Mouse (Mus musculus): ENCODE data around the gene Ifna15. TPM values are rescaled to one million over a fixed set of nuclear protein-coding genes. Genes with fewer than 3 reads are reported as not detected.
A peak's percentile ranks its signal among the peaks of the same experiment; 100 is the strongest.

Gene Ifna15
- polyA plus RNA-seq, 1 experiment = not detected

DNA sequence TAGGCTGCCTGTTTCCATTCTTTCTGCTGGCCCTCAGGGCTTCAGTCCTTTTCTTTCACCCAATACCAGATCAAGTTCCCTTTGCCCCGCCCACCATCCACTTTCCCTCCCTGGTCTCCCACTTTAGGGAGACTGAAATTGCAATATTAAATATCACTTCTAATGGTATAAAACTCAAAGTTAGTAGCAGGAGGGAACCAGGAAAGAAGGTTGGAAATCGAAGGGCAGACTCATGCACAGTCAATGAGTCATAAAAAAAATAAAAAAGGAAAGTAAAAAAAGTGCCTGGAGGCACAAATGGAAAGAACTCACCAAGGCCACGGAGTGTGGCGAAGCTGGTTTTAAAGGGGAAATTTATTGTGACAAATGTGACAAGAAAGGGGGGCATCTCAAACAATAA lies 27.8 kb downstream of the Ifna15 start:
- no peak for DNase-seq
- no peak for TF ChIP-seq CTCF (conservative IDR thresholded peaks at IDR 0.05; ENCODE audit: insufficient read depth, insufficient read length, low read depth, low read length)
- no peak for TF ChIP-seq POLR2A (IDR thresholded peaks at IDR 0.05; ENCODE audit: low read depth, low read length)
- no peak overlapping the region for H3K4me3 ChIP-seq (ENCODE audit: insufficient read depth, low read depth, low read length)
- 51% methylated on average over 4 of the region's 4 CpGs for WGBS
- H3K36me3 ChIP-seq (ENCODE audit: control insufficient read depth, insufficient read depth, low read length) = no peaks in the 10 kb centered on the region
- peaks cover 3% of the 10 kb centered on the region; the same call in 1 of the 2 replicates for H3K4me1 ChIP-seq (ENCODE audit: control insufficient read depth, insufficient read depth, low read length)
- H3K27ac ChIP-seq (ENCODE audit: insufficient read depth, low read depth, low read length) = no peak overlapping the region
- no peaks in the 10 kb centered on the region for H3K27me3 ChIP-seq (replicated peaks; ENCODE audit: control insufficient read depth, insufficient read depth, low read length)

DNA sequence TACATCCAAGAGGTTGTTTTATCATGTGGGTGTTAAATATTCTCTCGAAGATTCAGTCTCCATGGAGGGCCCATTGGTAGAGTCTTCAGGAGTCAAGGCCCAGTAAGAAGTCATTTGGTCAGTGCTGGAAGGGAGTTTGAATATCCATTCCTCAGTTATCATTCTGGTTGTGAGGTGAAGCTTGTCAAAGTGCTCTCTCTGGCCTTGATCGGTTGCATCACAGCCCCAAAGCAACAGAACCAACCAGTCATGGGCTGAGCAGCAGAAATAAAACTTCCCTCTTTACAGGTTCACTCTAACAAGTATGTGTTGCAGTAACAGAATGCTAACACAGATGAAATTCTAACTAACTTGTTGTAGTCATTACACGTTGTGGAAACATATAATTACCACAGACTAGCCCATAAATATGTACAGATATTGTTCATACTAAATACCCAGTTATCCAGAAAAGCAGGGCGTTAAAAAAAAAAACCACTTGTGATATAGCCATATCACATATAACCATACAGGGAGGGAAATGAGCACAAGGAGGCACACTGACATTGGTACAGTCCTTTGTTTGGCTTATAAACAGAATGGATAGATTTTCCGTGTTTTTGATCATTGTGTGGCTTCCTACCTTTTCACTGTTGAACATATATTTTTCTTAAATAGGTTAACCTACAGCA lies 31.5 kb downstream of the Ifna15 start:
- Histone ChIP-seq H3K4me1 (ENCODE audit: control insufficient read depth, insufficient read depth, low read length) (0 out of 2 replicates have a peak, but pooled peaks cover 3% of the 10 kb centered on the region), H3K4me3 (ENCODE audit: insufficient read depth, low read depth, low read length) (no peak overlapping the region), H3K27ac (ENCODE audit: insufficient read depth, low read depth, low read length) (no peak overlapping the region), H3K36me3 (ENCODE audit: control insufficient read depth, insufficient read depth, low read length) (no peaks in the 10 kb centered on the region), H3K27me3 (replicated peaks; ENCODE audit: control insufficient read depth, insufficient read depth, low read length) (no peaks in the 10 kb centered on the region)
- WGBS = 85% methylated on average over 5 of the region's 5 CpGs
- DNase-seq = no peak
- TF ChIP-seq CTCF (conservative IDR thresholded peaks at IDR 0.05; ENCODE audit: insufficient read depth, insufficient read length, low read depth, low read length) (no peak), POLR2A (IDR thresholded peaks at IDR 0.05; ENCODE audit: low read depth, low read length) (no peak)

DNA sequence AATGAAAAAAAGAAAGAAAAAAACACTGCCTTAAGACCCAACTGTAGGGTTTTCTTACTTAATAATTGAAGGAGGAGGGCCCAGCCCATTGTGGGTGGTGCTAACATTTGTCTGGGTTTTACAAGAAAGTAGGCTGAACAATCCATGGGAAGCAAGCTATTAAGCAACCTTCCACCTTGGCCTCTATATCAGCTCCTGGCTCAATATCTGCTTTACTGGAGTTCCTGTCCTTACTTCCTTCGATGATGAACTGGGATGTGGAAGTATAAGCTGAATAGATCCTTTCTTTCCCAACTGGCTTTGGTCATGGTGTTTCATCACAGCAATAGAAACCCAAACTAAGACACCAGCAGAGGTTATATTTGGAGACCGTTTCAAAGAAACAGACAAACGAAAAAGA lies 32.7 kb downstream of the Ifna15 start:
- H3K4me3 ChIP-seq (ENCODE audit: insufficient read depth, low read depth, low read length) = no peak overlapping the region
- no peak for TF ChIP-seq POLR2A (IDR thresholded peaks at IDR 0.05; ENCODE audit: low read depth, low read length)
- no peak for TF ChIP-seq CTCF (conservative IDR thresholded peaks at IDR 0.05; ENCODE audit: insufficient read depth, insufficient read length, low read depth, low read length)
- H3K27me3 ChIP-seq (replicated peaks; ENCODE audit: control insufficient read depth, insufficient read depth, low read length) = no peaks in the 10 kb centered on the region
- 0 out of 2 replicates have a peak, but pooled peaks cover 3% of the 10 kb centered on the region for H3K4me1 ChIP-seq (ENCODE audit: control insufficient read depth, insufficient read depth, low read length)
- H3K36me3 ChIP-seq (ENCODE audit: control insufficient read depth, insufficient read depth, low read length) = no peaks in the 10 kb centered on the region
- DNase-seq = no peak
- no peak overlapping the region for H3K27ac ChIP-seq (ENCODE audit: insufficient read depth, low read depth, low read length)
- 84% methylated on average over 3 of the region's 3 CpGs for WGBS

DNA sequence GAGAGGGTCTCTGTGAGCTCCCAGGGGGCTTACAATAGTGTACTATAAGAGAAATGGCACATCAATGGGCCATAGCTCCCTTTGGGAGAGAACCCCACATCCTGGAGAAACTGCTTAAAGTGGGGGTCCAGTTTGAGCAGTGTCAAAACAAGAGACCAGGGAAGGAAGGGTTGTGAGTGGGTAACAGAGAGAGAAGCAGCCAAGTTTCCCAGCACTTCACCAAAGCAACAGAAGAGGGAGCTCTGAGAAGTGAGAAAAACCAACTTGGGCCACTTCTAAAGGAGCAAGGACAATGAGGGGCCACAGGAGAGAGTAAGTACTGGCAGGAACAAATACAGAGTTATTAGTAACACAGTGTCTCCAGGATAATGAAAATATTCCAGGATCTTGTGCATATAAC lies 34.8 kb downstream of the Ifna15 start:
- Histone ChIP-seq H3K36me3 (ENCODE audit: control insufficient read depth, insufficient read depth, low read length) (no peaks in the 10 kb centered on the region), H3K4me1 (ENCODE audit: control insufficient read depth, insufficient read depth, low read length) (no peaks in the 10 kb centered on the region), H3K27ac (ENCODE audit: insufficient read depth, low read depth, low read length) (no peak overlapping the region), H3K27me3 (replicated peaks; ENCODE audit: control insufficient read depth, insufficient read depth, low read length) (no peaks in the 10 kb centered on the region), H3K4me3 (ENCODE audit: insufficient read depth, low read depth, low read length) (no peak overlapping the region)
- TF ChIP-seq CTCF (conservative IDR thresholded peaks at IDR 0.05; ENCODE audit: insufficient read depth, insufficient read length, low read depth, low read length) (peak; percentile 55), POLR2A (IDR thresholded peaks at IDR 0.05; ENCODE audit: low read depth, low read length) (no peak)
- DNase-seq = peak; percentile 29

DNA sequence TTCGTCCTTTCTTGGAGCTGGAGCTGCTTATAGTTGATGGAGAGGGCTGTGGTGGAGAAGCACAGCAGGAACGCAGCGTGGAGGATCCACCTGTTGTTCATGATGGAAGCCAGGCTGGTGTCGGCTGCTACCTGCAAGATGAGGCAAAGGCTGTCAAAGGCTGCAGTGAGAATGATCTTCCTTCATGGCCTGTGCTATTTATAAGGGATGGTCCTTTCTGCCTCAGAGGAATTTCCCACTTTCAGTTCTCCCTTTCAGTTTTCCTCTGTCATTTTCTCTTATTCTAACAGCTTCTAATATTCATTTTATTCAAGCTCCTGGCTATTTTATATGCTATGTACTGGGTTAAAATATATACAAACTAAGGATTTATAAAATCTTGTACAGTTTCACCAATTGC lies 35.4 kb downstream of the Ifna15 start, which contains the start of gene Ifnb1:
Ifnb1 (minus strand) TSS at position 101 of the 400 bp plus-strand sequence.
- TF ChIP-seq POLR2A (IDR thresholded peaks at IDR 0.05; ENCODE audit: low read depth, low read length) (no peak), CTCF (conservative IDR thresholded peaks at IDR 0.05; ENCODE audit: insufficient read depth, insufficient read length, low read depth, low read length) (no peak)
- DNase-seq = no peak
- Histone ChIP-seq H3K27ac (ENCODE audit: insufficient read depth, low read depth, low read length) (no peak within 1 kb of the TSS), H3K36me3 (ENCODE audit: control insufficient read depth, insufficient read depth, low read length) (no peaks in the 10 kb centered on the region), H3K4me1 (ENCODE audit: control insufficient read depth, insufficient read depth, low read length) (no peaks in the 10 kb centered on the region), H3K27me3 (replicated peaks; ENCODE audit: control insufficient read depth, insufficient read depth, low read length) (no peaks in the 10 kb centered on the region), H3K4me3 (ENCODE audit: insufficient read depth, low read depth, low read length) (no peak within 1 kb of the TSS)
- WGBS = 90% methylated on average over 4 of the region's 4 CpGs

DNA sequence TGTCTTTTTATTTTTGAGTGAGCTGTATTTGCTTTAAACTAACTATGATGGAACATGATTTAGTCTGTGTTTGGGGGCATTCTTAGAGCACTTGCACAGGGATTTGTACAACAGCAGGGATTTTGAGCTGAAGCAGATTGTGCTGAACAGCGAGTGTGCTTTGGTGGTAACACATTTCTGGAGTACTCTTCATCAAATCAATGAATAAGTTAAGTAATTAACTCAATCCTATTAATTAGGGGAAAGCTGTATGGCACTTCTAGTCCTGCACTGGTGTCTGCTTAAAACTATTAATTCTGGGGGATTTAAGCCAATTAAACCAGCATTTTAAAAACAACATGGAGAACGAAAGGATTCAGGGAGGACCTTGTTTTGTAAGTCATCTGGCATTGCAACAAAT lies 40.1 kb downstream of the Ifna15 start:
- WGBS = 90% methylated on average over 2 of the region's 2 CpGs
- Histone ChIP-seq H3K27me3 (replicated peaks; ENCODE audit: control insufficient read depth, insufficient read depth, low read length) (no peaks in the 10 kb centered on the region), H3K27ac (ENCODE audit: insufficient read depth, low read depth, low read length) (no peak overlapping the region), H3K36me3 (ENCODE audit: control insufficient read depth, insufficient read depth, low read length) (no peaks in the 10 kb centered on the region), H3K4me3 (ENCODE audit: insufficient read depth, low read depth, low read length) (no peak overlapping the region), H3K4me1 (ENCODE audit: control insufficient read depth, insufficient read depth, low read length) (no peaks in the 10 kb centered on the region)
- DNase-seq = no peak
- TF ChIP-seq CTCF (conservative IDR thresholded peaks at IDR 0.05; ENCODE audit: insufficient read depth, insufficient read length, low read depth, low read length) (no peak), POLR2A (IDR thresholded peaks at IDR 0.05; ENCODE audit: low read depth, low read length) (no peak)

DNA sequence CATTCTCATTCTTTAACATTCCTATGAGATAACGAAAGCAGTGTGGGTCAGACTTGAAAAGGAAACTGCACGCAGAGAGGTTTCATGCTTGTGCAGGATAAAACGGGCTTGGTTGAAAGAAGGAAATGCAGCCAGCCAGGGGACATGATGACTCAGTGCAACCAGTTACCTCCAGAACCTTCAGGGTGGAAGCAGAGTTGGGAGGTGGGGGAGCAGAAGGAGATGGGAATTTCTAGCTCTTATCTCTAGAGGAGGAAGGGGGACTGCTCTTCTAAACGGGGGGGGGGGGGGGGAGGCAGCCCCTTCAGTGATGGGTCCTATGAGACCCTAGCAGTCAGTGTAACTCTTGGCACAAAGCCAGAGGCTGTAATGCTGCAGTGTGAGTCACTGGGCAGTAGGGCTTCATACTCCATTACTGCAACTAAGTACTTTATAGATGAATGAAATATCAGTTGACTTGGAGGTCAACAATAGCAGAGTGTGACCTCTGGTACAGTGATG lies 42.3 kb downstream of the Ifna15 start:
- TF ChIP-seq POLR2A (IDR thresholded peaks at IDR 0.05; ENCODE audit: low read depth, low read length) (no peak), CTCF (conservative IDR thresholded peaks at IDR 0.05; ENCODE audit: insufficient read depth, insufficient read length, low read depth, low read length) (no peak)
- Histone ChIP-seq H3K27me3 (replicated peaks; ENCODE audit: control insufficient read depth, insufficient read depth, low read length) (no peaks in the 10 kb centered on the region), H3K4me1 (ENCODE audit: control insufficient read depth, insufficient read depth, low read length) (no peaks in the 10 kb centered on the region), H3K4me3 (ENCODE audit: insufficient read depth, low read depth, low read length) (no peak overlapping the region), H3K27ac (ENCODE audit: insufficient read depth, low read depth, low read length) (no peak overlapping the region), H3K36me3 (ENCODE audit: control insufficient read depth, insufficient read depth, low read length) (no peaks in the 10 kb centered on the region)
- WGBS = 35% methylated on average over 4 of the region's 4 CpGs
- DNase-seq = peak; percentile 76
